Mouse (Mus musculus) liver, embryonic 12.5 days (tissue): Measurements from ENCODE around the gene Gstm2. TPM values are rescaled to one million over a fixed set of nuclear protein-coding genes. Genes with fewer than 3 reads are reported as not detected.
A peak's percentile ranks its signal among the peaks of the same experiment; 100 is the strongest.
"Not testable (repeated sequence)": the region's sequence is repeated elsewhere in the genome, so short reads cannot be mapped to it uniquely, and the experiment has no call there.

Experiments
- ATAC-seq: fragments of 200-750 bp; cut with Nextera tagmentation; 2 replicates; pipeline ENCODE4 v1.8.0; 2017; ENCODE audit warnings: moderate number of reproducible peaks, mild to moderate bottlenecking, moderate library complexity
- H3K27ac ChIP-seq: fragments of 300-500 bp; sonication (generic); 2 replicates; pipeline ENCODE4 v1.5.1; 2016; ENCODE audit warnings: mild to moderate bottlenecking
- H3K27me3 ChIP-seq: fragments of 300-500 bp; sonication (generic); replicated peaks from 2 replicates; pipeline ENCODE4 v1.6.1; 2016; ENCODE audit warnings: mild to moderate bottlenecking, moderate library complexity
- H3K36me3 ChIP-seq: fragments of 300-500 bp; sonication (generic); 2 replicates; pipeline ENCODE4 v1.6.1; 2016; ENCODE audit warnings: mild to moderate bottlenecking, moderate library complexity
- H3K4me1 ChIP-seq: fragments of 300-500 bp; sonication (generic); 2 replicates; pipeline ENCODE4 v1.6.1; 2016
- H3K4me2 ChIP-seq: fragments of 300-500 bp; sonication (generic); 2 replicates; pipeline ENCODE4 v1.6.1; 2016; ENCODE audit warnings: mild to moderate bottlenecking, moderate library complexity
- H3K4me3 ChIP-seq: fragments of 300-500 bp; sonication (generic); 2 replicates; pipeline ENCODE4 v1.5.1; 2016; ENCODE audit warnings: mild to moderate bottlenecking, moderate library complexity
- H3K9ac ChIP-seq: fragments of 300-500 bp; sonication (generic); 2 replicates; pipeline ENCODE4 v1.6.1; 2016; ENCODE audit warnings: mild to moderate bottlenecking, moderate library complexity
- H3K9me3 ChIP-seq: fragments of 300-500 bp; sonication (generic); replicated peaks from 2 replicates; pipeline ENCODE4 v1.6.1; 2016; ENCODE audit warnings: mild to moderate bottlenecking, moderate library complexity
- WGBS: fragments of 180-500 bp; shearing (Covaris S2); methylation state at CpG from one replicate; pipeline ENCODE4 v1.1.7; 2016; ENCODE audit not compliant: insufficient replicate concordance; 5-methylcytosine and 5-hydroxymethylcytosine counted together
- polyA plus RNA-seq: library from polyadenylated mRNA; unstranded; fragments of >200 nt; fragmentation: Nextera tagmentation; extraction: Ambion mirVana; gene quantifications from 2 replicates; pipeline ENCODE4 v1.2.1, GENCODE M21; 2016

The Gstm2 gene
- polyA plus RNA-seq, 1 experiment from 2014 or later: 7.6 TPM

- Histone ChIP-seq H3K27ac (peak within 1 kb of the TSS; percentile 70), H3K9me3 (no peaks in the 10 kb centered on the region), H3K4me3 (peak within 1 kb of the TSS; percentile 46), H3K4me2 (peak within 1 kb of the TSS; percentile 71), H3K4me1 (peaks cover 31% of the 10 kb centered on the region), H3K36me3 (no peaks in the 10 kb centered on the region), H3K9ac (peak within 1 kb of the TSS; percentile 32), H3K27me3 (peaks cover 10% of the 10 kb centered on the region; the same call in 1 of the 2 replicates)
- WGBS: 1% methylated on average over 31 of the region's 31 CpGs
- ATAC-seq: peak; percentile 91
Measured at GRCm38 (mm10) chr3:108017473-108018189, 31.4 kb upstream of the Gstm2 start, which contains the start of gene Gstm1. Gstm1 (minus strand) TSS chr3:108017973.

DNA sequence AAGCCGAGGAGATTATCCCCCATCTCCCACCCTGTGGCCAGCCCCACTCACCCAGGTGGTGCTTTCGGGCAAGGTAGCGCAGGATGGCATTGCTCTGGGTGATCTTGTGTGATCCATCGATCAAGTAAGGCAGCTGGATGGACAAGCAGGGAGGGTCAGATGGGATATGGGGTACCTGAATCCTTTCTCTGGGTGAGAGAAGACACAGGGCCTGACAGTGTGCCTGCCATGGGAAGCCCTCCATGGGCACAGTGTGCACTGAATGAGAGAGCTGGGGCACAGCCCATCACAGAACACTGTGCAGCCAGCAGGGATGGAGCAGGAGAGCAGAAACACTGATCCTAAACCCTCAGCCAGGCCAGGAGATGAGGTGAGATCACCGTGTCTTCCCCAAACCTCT lies 30.2 kb upstream of the Gstm2 start:
- H3K36me3 ChIP-seq, H3K27me3 ChIP-seq, ATAC-seq, H3K9ac ChIP-seq, H3K27ac ChIP-seq, H3K9me3 ChIP-seq: not testable (repeated sequence)
- Histone ChIP-seq H3K4me1 (peaks cover 26% of the 10 kb centered on the region), H3K4me2 (peak overlapping the region; percentile 71), H3K4me3 (peak overlapping the region; percentile 46; the same call in 1 of the 2 replicates)
- WGBS: 76% methylated on average over 5 of the region's 5 CpGs

DNA sequence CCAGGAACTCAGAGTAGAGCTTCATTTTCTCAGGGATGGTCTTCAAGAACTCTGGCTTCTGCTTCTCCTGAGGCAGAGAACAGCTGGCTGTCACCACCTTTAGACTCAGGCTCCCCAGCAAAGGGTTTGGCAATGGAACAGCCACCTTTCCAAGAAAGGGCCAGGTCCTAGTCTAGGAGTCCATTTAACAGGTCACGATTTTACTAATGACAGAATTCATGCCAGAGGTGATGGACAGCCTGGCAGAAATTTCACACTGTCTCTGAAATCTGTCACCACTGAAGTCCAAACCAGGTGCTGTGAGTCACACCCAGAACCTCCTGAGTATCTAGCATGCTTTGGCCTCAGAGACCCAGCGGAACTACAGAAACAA lies 28.7 kb upstream of the Gstm2 start:
- Histone ChIP-seq H3K4me1 (peaks cover 22% of the 10 kb centered on the region), H3K4me3 (no peak overlapping the region), H3K9ac (no peak overlapping the region), H3K27ac (no peak overlapping the region), H3K27me3 (0 out of 2 replicates have a peak, but pooled peaks cover 6% of the 10 kb centered on the region), H3K4me2 (no peak overlapping the region), H3K36me3 (no peaks in the 10 kb centered on the region), H3K9me3 (no peaks in the 10 kb centered on the region)
- no peak for ATAC-seq
- 75% methylated on average over 2 of the region's 2 CpGs for WGBS

GRCm38 (mm10) chr3:108014098-108014973 lies 28.1 kb upstream of the Gstm2 start:
- Histone ChIP-seq H3K27me3 (0 out of 2 replicates have a peak, but pooled peaks cover 6% of the 10 kb centered on the region), H3K4me3 (no peak overlapping the region), H3K9me3 (no peaks in the 10 kb centered on the region), H3K4me2 (no peak overlapping the region), H3K4me1 (peaks cover 22% of the 10 kb centered on the region), H3K27ac (no peak overlapping the region), H3K36me3 (no peaks in the 10 kb centered on the region), H3K9ac (no peak overlapping the region)
- ATAC-seq: no peak
- 65% methylated on average over 7 of the region's 8 CpGs for WGBS

DNA sequence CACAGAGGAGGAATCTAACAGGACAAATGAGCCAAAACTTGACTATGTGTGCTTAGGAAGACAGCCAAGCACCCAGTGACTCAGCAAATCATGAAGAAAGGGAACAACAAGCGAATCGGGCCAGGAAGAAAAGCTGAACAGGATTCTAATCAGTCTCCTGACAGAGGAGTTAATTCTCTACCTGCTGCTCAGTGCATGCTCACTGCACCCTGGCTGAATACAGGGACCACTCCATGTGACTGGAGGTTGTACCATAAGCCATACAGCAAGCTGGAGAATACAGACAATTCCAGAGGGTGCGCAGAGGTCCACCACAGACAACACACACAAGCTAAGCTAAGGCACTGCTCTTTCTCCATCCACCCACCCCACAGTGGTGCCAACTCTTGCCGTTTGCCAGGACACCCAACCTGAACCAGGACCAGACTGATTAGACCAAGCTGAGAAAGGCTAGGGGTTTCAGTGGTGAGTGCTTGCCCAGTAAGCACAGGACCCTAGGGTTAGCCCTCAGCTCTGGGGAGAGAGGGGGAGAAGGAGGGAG lies 27.1 kb upstream of the Gstm2 start:
- Histone ChIP-seq H3K9ac (no peak overlapping the region), H3K9me3 (no peaks in the 10 kb centered on the region), H3K4me1 (peaks cover 15% of the 10 kb centered on the region), H3K36me3 (no peaks in the 10 kb centered on the region), H3K4me3 (no peak overlapping the region), H3K4me2 (0 out of 2 replicates have a peak overlapping the region, but pooled peaks have one; percentile 9), H3K27me3 (0 out of 2 replicates have a peak, but pooled peaks cover 6% of the 10 kb centered on the region), H3K27ac (no peak overlapping the region)
- 50% methylated on average over 4 of the region's 4 CpGs for WGBS
- no peak for ATAC-seq

GRCm38 (mm10) chr3:108011558-108011957 lies 25.3 kb upstream of the Gstm2 start:
- H3K4me2 ChIP-seq: no peak overlapping the region
- WGBS: 64% methylated on average over 3 of the region's 3 CpGs
- ATAC-seq: no peak
- no peaks in the 10 kb centered on the region; the same call in 1 of the 2 replicates for H3K4me1 ChIP-seq
- no peak overlapping the region for H3K9ac ChIP-seq
- no peak overlapping the region for H3K4me3 ChIP-seq
- H3K9me3 ChIP-seq: no peaks in the 10 kb centered on the region
- H3K27me3 ChIP-seq: 0 out of 2 replicates have a peak, but pooled peaks cover 6% of the 10 kb centered on the region
- H3K36me3 ChIP-seq: no peaks in the 10 kb centered on the region
- no peak overlapping the region for H3K27ac ChIP-seq

- 57% methylated on average over 2 of the region's 2 CpGs for WGBS
Measured at GRCm38 (mm10) chr3:108010286-108010685, 24.0 kb upstream of the Gstm2 start.

DNA sequence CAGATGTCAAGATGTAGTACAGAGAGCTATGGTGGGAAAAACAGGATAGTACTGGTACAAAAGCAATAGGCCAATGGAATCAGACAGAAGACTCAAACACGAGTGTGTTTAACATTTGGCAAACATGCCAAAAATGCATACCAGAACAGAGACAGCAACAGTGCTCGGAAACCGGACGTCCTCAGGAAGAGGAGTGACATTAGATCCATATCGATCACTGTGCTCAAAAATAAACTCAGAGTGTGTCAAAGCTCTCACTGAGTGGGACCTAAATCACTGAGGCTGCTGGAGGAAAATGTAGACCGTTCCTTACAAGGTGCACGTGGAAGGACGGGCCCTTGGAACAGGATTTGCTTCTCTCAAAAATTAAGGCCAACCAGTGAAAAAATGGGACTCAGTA lies 15.8 kb upstream of the Gstm2 start:
- Histone ChIP-seq H3K27ac (no peak overlapping the region), H3K9ac (no peak overlapping the region), H3K4me2 (no peak overlapping the region), H3K27me3 (0 out of 2 replicates have a peak, but pooled peaks cover 4% of the 10 kb centered on the region), H3K4me1 (no peaks in the 10 kb centered on the region), H3K9me3 (no peaks in the 10 kb centered on the region), H3K4me3 (no peak overlapping the region), H3K36me3 (no peaks in the 10 kb centered on the region)
- ATAC-seq: no peak
- 63% methylated on average over 8 of the region's 8 CpGs for WGBS

More at GRCm38 (mm10) chr3:108010286-108010685, 24.0 kb upstream of the Gstm2 start:
- Histone ChIP-seq H3K4me2 (no peak overlapping the region), H3K36me3 (no peaks in the 10 kb centered on the region), H3K9ac (no peak overlapping the region), H3K4me1 (no peaks in the 10 kb centered on the region; the same call in 1 of the 2 replicates), H3K4me3 (no peak overlapping the region), H3K27ac (no peak overlapping the region), H3K9me3 (no peaks in the 10 kb centered on the region), H3K27me3 (0 out of 2 replicates have a peak, but pooled peaks cover 2% of the 10 kb centered on the region)
- ATAC-seq: no peak

DNA sequence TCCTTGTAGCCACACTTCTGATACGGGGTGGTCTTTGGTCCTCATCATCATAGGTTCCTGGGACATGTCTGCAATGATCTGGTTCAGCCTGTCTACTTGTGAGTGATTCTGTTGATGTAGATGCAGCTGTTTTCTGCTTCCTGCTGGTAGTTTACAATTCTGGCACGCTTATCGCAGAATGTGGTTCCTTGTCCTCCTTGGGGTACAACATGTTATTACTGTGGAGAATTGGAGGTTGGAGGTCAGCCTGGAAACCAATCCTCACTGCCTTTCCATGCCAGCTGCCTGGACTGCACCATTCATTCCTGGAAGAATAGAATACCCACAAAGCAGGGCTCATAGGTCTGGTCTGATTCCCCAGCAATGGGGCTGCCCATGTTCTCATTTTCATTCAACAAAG lies 13.2 kb upstream of the Gstm2 start:
- no peak overlapping the region for H3K4me3 ChIP-seq
- H3K27me3 ChIP-seq: no peaks in the 10 kb centered on the region
- no peak overlapping the region for H3K4me2 ChIP-seq
- WGBS: 75% methylated on average over 3 of the region's 3 CpGs
- no peaks in the 10 kb centered on the region for H3K4me1 ChIP-seq
- no peak overlapping the region for H3K9ac ChIP-seq
- ATAC-seq: no peak
- H3K36me3 ChIP-seq: no peaks in the 10 kb centered on the region
- H3K27ac ChIP-seq: no peak overlapping the region
- no peaks in the 10 kb centered on the region for H3K9me3 ChIP-seq

GRCm38 (mm10) chr3:107998591-107998990 lies 12.3 kb upstream of the Gstm2 start:
- H3K36me3 ChIP-seq: no peaks in the 10 kb centered on the region
- H3K27ac ChIP-seq: no peak overlapping the region
- no peaks in the 10 kb centered on the region for H3K4me1 ChIP-seq
- H3K4me2 ChIP-seq: no peak overlapping the region
- no peak overlapping the region for H3K4me3 ChIP-seq
- no peaks in the 10 kb centered on the region for H3K9me3 ChIP-seq
- no peaks in the 10 kb centered on the region for H3K27me3 ChIP-seq
- 48% methylated on average over 3 of the region's 3 CpGs for WGBS
- no peak overlapping the region for H3K9ac ChIP-seq
- ATAC-seq: no peak

DNA sequence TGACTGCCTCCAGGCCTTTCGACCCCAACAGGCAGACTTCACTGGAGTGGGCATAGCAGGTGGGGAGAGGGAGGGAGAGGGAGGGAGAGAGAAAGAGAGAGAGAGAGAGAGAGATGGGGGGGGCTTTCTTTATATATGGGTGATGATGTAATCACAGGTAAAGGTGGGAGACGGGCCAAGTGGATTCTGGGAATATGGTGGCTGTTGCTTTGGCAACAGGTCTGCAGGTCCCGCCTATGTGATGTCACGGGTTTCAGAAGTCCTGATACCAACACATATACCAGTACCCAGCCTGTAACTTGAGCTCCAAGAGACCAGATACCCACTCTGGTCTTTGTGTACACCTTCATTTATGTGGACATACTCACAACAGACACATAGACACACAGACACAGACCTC lies 10.3 kb upstream of the Gstm2 start:
- ATAC-seq: no peak
- WGBS: 73% methylated on average over 4 of the region's 4 CpGs

DNA sequence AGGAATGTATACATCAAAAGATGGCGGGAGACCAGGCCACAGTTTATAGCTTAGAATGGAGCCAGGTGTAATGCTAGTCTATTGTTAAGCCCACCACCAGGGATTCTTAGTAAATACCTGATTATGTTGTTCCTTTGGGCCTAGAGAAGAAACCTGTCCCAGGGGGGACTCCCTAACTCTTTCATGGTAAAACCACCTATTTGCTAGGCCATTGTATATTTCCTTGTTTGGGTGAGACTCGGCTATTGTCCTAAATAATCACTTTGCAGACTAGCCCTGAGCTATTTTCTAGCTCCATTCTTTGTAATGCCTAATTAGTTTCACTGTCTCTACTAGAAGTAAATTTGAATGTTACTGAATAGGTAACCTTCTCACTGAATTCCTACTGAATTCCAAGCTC lies 9.7 kb upstream of the Gstm2 start:
- not testable (repeated sequence) for H3K9ac ChIP-seq, H3K4me1 ChIP-seq, H3K36me3 ChIP-seq, H3K4me2 ChIP-seq, H3K9me3 ChIP-seq, ATAC-seq, H3K27ac ChIP-seq, H3K27me3 ChIP-seq, H3K4me3 ChIP-seq
- 78% methylated on average over 2 of the region's 2 CpGs for WGBS

More for the DNA sequence above, 10.3 kb upstream of the Gstm2 start:
- H3K4me1 ChIP-seq: no peaks in the 10 kb centered on the region
- no peaks in the 10 kb centered on the region for H3K9me3 ChIP-seq
- no peaks in the 10 kb centered on the region for H3K27me3 ChIP-seq
- H3K4me3 ChIP-seq: no peak overlapping the region
- no peaks in the 10 kb centered on the region for H3K36me3 ChIP-seq
- no peak overlapping the region for H3K27ac ChIP-seq
- no peak overlapping the region for H3K4me2 ChIP-seq
- no peak overlapping the region for H3K9ac ChIP-seq
